Mouse (Mus musculus) heart, postnatal 10 days (tissue): Measurements from ENCODE around the gene Taf8. TPM values are rescaled to one million over a fixed set of nuclear protein-coding genes. Genes with fewer than 3 reads are reported as not detected.

Experiments used
- DNase-seq, 2 experiments: peaks; one replicate each; pipeline ENCODE4 v3.0.0; 2021
- intact Hi-C: fragments of 180-260 bp; cut with DNase I; formaldehyde crosslinking; loops from one replicate; pipeline ENCODE4 v1.15.1; 2025
- total RNA-seq, 2 experiments: library from RNA; stranded (reverse); gene quantifications; 2 replicates each; pipeline ENCODE4 v1.2.3; 2021

Gene Taf8
- total RNA-seq, 2 experiments from 2014 or later, result 14.0 to 15.5 TPM

- intact Hi-C loops, result no loop called here
- no peak for DNase-seq
Observed at GRCm38 (mm10) chr17:47462728-47463388, 39.2 kb downstream of the Taf8 start.

GRCm38 (mm10) chr17:47462209-47462608 lies 39.9 kb downstream of the Taf8 start:
- intact Hi-C loops, result no loop called here
- no peak for DNase-seq

GRCm38 (mm10) chr17:47461688-47462087 lies 40.4 kb downstream of the Taf8 start:
- DNase-seq, result no peak
- intact Hi-C loops, result no loop called here

GRCm38 (mm10) chr17:47459341-47459919 lies 42.7 kb downstream of the Taf8 start:
- DNase-seq, result no peak
- intact Hi-C loops, result no loop called here

GRCm38 (mm10) chr17:47458936-47459335 lies 43.2 kb downstream of the Taf8 start:
- DNase-seq, result no peak
- intact Hi-C loops, result no loop called here

- intact Hi-C loops, result no loop called here
- no peak for DNase-seq
Observed at GRCm38 (mm10) chr17:47458310-47458709, 43.8 kb downstream of the Taf8 start.

GRCm38 (mm10) chr17:47454675-47455074 lies 47.4 kb downstream of the Taf8 start:
- intact Hi-C loops, result no loop called here
- no peak for DNase-seq

- intact Hi-C loops, result no loop called here
- DNase-seq, result no peak
Observed at GRCm38 (mm10) chr17:47452886-47453285, 49.2 kb downstream of the Taf8 start.

GRCm38 (mm10) chr17:47450880-47451565 lies 51.1 kb downstream of the Taf8 start:
- intact Hi-C loops, result no loop called here
- no peak for DNase-seq

- intact Hi-C loops, result no loop called here
- no peak for DNase-seq
Observed at GRCm38 (mm10) chr17:47450239-47450638, 51.9 kb downstream of the Taf8 start.

- intact Hi-C loops, result no loop called here
- DNase-seq, result no peak
Observed at GRCm38 (mm10) chr17:47449432-47449831, 52.7 kb downstream of the Taf8 start.

GRCm38 (mm10) chr17:47448523-47449372 lies 53.3 kb downstream of the Taf8 start:
- intact Hi-C loops, result no loop called here
- no peak for DNase-seq

GRCm38 (mm10) chr17:47446561-47446960 lies 55.5 kb downstream of the Taf8 start:
- intact Hi-C loops, result no loop called here
- DNase-seq, result no peak

GRCm38 (mm10) chr17:47446025-47446424 lies 56.1 kb downstream of the Taf8 start:
- intact Hi-C loops, result no loop called here
- DNase-seq, result no peak

- no peak for DNase-seq
- intact Hi-C loops, result no loop called here
Observed at GRCm38 (mm10) chr17:47445518-47445917, 56.6 kb downstream of the Taf8 start.

- no peak for DNase-seq
- intact Hi-C loops, result no loop called here
Observed at GRCm38 (mm10) chr17:47444113-47444512, 58.0 kb downstream of the Taf8 start.

- intact Hi-C loops, result no loop called here
- DNase-seq, result no peak
Observed at GRCm38 (mm10) chr17:47442271-47442670, 59.8 kb downstream of the Taf8 start.

- intact Hi-C loops, result no loop called here
- DNase-seq, result no peak
Observed at GRCm38 (mm10) chr17:47441296-47442051, 60.6 kb downstream of the Taf8 start.

GRCm38 (mm10) chr17:47440359-47440890 lies 61.7 kb downstream of the Taf8 start:
- no peak for DNase-seq
- intact Hi-C loops, result no loop called here

GRCm38 (mm10) chr17:47439396-47440028 lies 62.6 kb downstream of the Taf8 start:
- DNase-seq, result no peak

More at GRCm38 (mm10) chr17:47439396-47440028, 62.6 kb downstream of the Taf8 start:
- intact Hi-C loops, result no loop called here
